In the genomic region with DNA sequence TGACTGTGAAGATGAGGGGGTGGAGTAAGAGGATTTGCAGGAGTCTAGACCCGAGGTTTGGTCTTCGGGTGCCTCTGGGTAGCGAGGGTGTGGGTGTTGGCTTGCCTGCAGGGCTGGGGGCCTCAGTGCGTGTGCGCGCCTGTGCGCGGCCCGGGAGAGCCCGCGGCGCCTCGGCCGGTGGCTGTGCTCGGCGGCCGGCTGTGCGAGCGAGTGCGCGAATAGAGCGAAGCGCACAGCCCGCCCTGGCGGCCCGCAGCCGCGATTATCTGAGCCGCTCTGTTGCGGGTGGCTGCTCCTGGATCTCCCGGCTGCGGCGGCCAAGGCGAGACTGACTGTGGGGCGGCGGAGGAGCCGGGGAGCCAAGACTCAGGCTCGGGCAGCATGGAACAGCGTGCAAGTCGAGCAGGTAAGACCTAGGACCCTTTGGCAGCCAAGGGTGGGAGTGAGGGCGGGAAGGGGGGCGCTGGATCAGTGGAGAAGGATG, we compare ENCODE assay signal across 11 mouse cellular contexts. TPM values are rescaled to one million over a fixed set of nuclear protein-coding genes. Genes with fewer than 3 reads are reported as not detected.
A peak's percentile ranks its signal among the peaks of the same experiment; 100 is the strongest.
DNase-seq lines count a peak whose midpoint lies in the region; ATAC-seq lines count a peak whose summit lies in the region.
"Had no signal": no experiment of that assay in that cellular context is flagged by ENCODE, and none has a peak within 500 bp of the region (broad histone marks: within the 10 kb centered on the region; RNA-seq: fewer than 3 reads in every experiment).

No protein-coding gene starts in this region.

- WGBS in liver, embryonic 11.5 days = 5% methylated on average over 42 of the region's 42 CpGs
- under 1% methylated on average over 42 of the region's 42 CpGs for WGBS in embryonic facial prominence, embryonic 12.5 days
- under 1% methylated on average over 42 of the region's 42 CpGs for WGBS in midbrain, embryonic 16.5 days

- H3K9ac ChIP-seq in liver, embryonic 11.5 days (ENCODE audit: low read depth, low read length) = no peak overlapping the region
- H3K9ac ChIP-seq in embryonic facial prominence, embryonic 12.5 days = no peak overlapping the region
- H3K9ac ChIP-seq in midbrain, embryonic 16.5 days (ENCODE audit: low read depth, low read length) = no peak overlapping the region
- H3K9ac ChIP-seq: liver, embryonic 15.5 days had no signal

- H3K36me3 ChIP-seq in liver, embryonic 11.5 days (ENCODE audit: control insufficient read depth, insufficient read depth, low read length) = no peaks in the 10 kb centered on the region
- H3K36me3 ChIP-seq in embryonic facial prominence, embryonic 12.5 days = no peaks in the 10 kb centered on the region
- H3K36me3 ChIP-seq in midbrain, embryonic 16.5 days (ENCODE audit: control insufficient read depth, insufficient read depth, low read length) = no peaks in the 10 kb centered on the region
- H3K36me3 ChIP-seq: liver, embryonic 15.5 days had no signal

- H3K4me3 ChIP-seq in liver, embryonic 11.5 days (ENCODE audit: low read depth, low read length) = no peak overlapping the region
- H3K4me3 ChIP-seq in embryonic facial prominence, embryonic 12.5 days = peak overlapping the region; percentile 21
- H3K4me3 ChIP-seq in midbrain, embryonic 16.5 days (ENCODE audit: low read depth, low read length) = no peak overlapping the region
- H3K4me3 ChIP-seq: liver, embryonic 15.5 days had no signal

- H3K27me3 ChIP-seq in liver, embryonic 11.5 days (replicated peaks; ENCODE audit: control insufficient read depth, insufficient read depth, low read length) = peaks cover 100% of the 10 kb centered on the region
- peaks cover 98% of the 10 kb centered on the region for H3K27me3 ChIP-seq in embryonic facial prominence, embryonic 12.5 days
- H3K27me3 ChIP-seq in midbrain, embryonic 16.5 days (ENCODE audit: control insufficient read depth, insufficient read depth, low read depth, low read length) = peaks cover 75% of the 10 kb centered on the region

- ATAC-seq in liver, embryonic 11.5 days (replicated peaks; ENCODE audit: low FRiP score) = no peak
- no peak for ATAC-seq in embryonic facial prominence, embryonic 12.5 days (ENCODE audit: insufficient number of reproducible peaks, insufficient read depth, low FRiP score, low TSS enrichment)
- ATAC-seq in midbrain, embryonic 16.5 days = no peak

- H3K4me1 ChIP-seq in liver, embryonic 11.5 days (replicated peaks; ENCODE audit: control insufficient read depth, insufficient read depth, low read length) = peaks cover 2% of the 10 kb centered on the region; the same call in 1 of the 2 replicates
- peaks cover 20% of the 10 kb centered on the region for H3K4me1 ChIP-seq in embryonic facial prominence, embryonic 12.5 days
- peaks cover 6% of the 10 kb centered on the region for H3K4me1 ChIP-seq in midbrain, embryonic 16.5 days (ENCODE audit: control insufficient read depth, insufficient read depth, low read length)
- H3K4me1 ChIP-seq: liver, embryonic 15.5 days had no signal

- no peaks in the 10 kb centered on the region for H3K9me3 ChIP-seq in liver, embryonic 11.5 days (ENCODE audit: control insufficient read depth, low read length)
- H3K9me3 ChIP-seq in embryonic facial prominence, embryonic 12.5 days = no peaks in the 10 kb centered on the region
- no peaks in the 10 kb centered on the region for H3K9me3 ChIP-seq in midbrain, embryonic 16.5 days (replicated peaks; ENCODE audit: control insufficient read depth, low read length, poor library complexity, severe bottlenecking)
- H3K9me3 ChIP-seq: liver, embryonic 15.5 days had no signal

- peak overlapping the region; percentile 33; the same call in 1 of the 2 replicates for H3K4me2 ChIP-seq in liver, embryonic 11.5 days
- H3K4me2 ChIP-seq in embryonic facial prominence, embryonic 12.5 days (replicated peaks) = peak overlapping the region; percentile 34
- H3K4me2 ChIP-seq in midbrain, embryonic 16.5 days (ENCODE audit: low read length) = peak overlapping the region; percentile 28
- H3K4me2 ChIP-seq: liver, embryonic 15.5 days had no signal

- DNase-seq in liver, embryonic 11.5 days (ENCODE audit: low spot score) = no peak
- no peak for DNase-seq in liver
- DNase-seq in kidney, adult 9 months = peak; percentile 60
- no peak for DNase-seq in layer of hippocampus, adult 9-10 months (ENCODE audit: low spot score)
- DNase-seq in adrenal gland, adult (ENCODE audit: inconsistent age in 2 of 2, low spot score in 1 of 2) = no peak
- no peak for DNase-seq in left cerebral cortex, adult 8-10 months (ENCODE audit: low spot score in 2 of 2)
- DNase-seq: cerebellum, adult 2 months; gastrocnemius, postnatal 14 days had no signal

- no peak overlapping the region for H3K27ac ChIP-seq in liver, embryonic 11.5 days (ENCODE audit: low read depth, low read length)
- H3K27ac ChIP-seq in embryonic facial prominence, embryonic 12.5 days = no peak overlapping the region
- no peak overlapping the region for H3K27ac ChIP-seq in midbrain, embryonic 16.5 days (ENCODE audit: low read length)
- H3K27ac ChIP-seq: liver, embryonic 15.5 days had no signal

RNA-seq across cellular contexts. Expression of a gene that starts 9.3 kb away (rescaled TPM):
- not detected in 2 replicates for polyA plus RNA-seq in liver, embryonic 11.5 days (2014; fragmentation: Nextera tagmentation; extraction: Ambion mirVana)
- polyA plus RNA-seq in embryonic facial prominence, embryonic 12.5 days (2016; fragmentation: Nextera tagmentation; extraction: Ambion mirVana) = 0.55 and 0.95 TPM in 2 replicates
- polyA plus RNA-seq in midbrain, embryonic 16.5 days (2015; fragmentation: Nextera tagmentation; extraction: Ambion mirVana) = 0.33 and 0.41 TPM in 2 replicates
- under 1 TPM in 3 of 4 experiments, not detected in 1; 0.11 to 0.37 (median 0.37) TPM for total RNA-seq in left cerebral cortex, adult 8-10 months (2022)
- total RNA-seq: gastrocnemius, postnatal 14 days had no signal
- polyA plus RNA-seq: liver, embryonic 15.5 days had no signal
